Mouse (Mus musculus) thymus, adult 2 months (tissue): ENCODE measurements around the gene Rnf126.

ENCODE experiments used
- CTCF ChIP-seq: fragments of 200-500 bp; IDR thresholded peaks from 2 replicates; pipeline ENCODE4 v1.5.1; 2012; ENCODE audit warnings: mild to moderate bottlenecking, control low read depth, low read length, moderate library complexity, borderline replicate concordance; ENCODE audit not compliant: control insufficient read depth, poor library complexity, insufficient read depth; ENCODE audit errors: extremely low read depth
- POLR2A ChIP-seq: fragments of 200-500 bp; IDR thresholded peaks from 2 replicates; pipeline ENCODE4 v1.6.1; 2012; ENCODE audit warnings: mild to moderate bottlenecking, low read length, control low read depth, moderate library complexity; ENCODE audit not compliant: control insufficient read depth, poor library complexity, insufficient read depth; ENCODE audit errors: extremely low read depth

GRCm38 (mm10) chr10:79723047-79723446 is 43.7 kb downstream of the Rnf126 start:
- TF ChIP-seq CTCF = no peak
- TF ChIP-seq POLR2A = no peak
